Mouse (Mus musculus): ENCODE results near the gene Myo16.

The Myo16 gene

DNA sequence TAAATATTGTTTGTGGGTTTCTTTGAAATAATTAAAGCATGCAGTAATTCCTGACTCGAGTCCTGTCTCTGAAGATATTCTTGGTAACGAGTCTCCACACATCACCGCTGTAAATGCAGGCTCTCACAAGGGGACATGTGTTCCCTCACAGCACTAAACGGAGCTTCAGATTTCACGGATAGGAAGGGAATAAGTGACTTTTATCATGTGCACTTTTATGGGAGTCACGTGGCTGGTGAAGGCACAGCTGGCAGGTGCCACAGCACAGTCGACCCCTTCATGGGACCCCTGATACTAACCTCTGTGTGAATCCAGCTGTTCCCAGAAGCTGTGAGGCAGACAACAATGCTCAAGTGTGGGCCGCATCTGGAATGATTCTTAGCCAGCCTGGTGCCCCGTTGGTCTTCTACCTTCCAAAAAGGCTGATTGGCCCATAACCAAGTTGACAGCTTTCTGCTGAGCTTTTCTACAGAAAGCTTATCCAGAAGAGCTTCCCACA lies 304.5 kb downstream of the Myo16 start:
- no peak for DNase-seq (ENCODE audit: extremely low spot score, low read depth, low spot score)

DNA sequence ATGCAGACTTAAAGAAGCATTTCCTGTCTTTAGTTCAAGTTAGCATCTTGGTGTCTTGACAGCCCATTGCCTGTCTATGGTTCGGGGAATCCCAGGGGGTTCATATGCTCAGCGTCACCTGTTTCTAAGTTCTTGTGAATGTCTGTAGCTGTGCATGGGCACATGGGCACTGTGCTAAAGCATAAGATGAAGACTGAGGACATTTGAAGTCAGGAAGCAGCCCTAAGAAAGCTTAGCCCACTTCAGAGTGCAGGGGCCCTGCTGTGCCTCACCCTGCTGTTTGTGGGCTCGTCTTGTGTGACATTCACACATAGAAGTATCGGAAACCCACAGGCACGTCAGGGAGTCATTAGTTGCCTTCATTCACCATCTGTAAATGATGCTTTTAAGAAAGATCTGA lies 308.6 kb downstream of the Myo16 start:
- no peak for DNase-seq (ENCODE audit: extremely low spot score, low read depth, low spot score)

DNA sequence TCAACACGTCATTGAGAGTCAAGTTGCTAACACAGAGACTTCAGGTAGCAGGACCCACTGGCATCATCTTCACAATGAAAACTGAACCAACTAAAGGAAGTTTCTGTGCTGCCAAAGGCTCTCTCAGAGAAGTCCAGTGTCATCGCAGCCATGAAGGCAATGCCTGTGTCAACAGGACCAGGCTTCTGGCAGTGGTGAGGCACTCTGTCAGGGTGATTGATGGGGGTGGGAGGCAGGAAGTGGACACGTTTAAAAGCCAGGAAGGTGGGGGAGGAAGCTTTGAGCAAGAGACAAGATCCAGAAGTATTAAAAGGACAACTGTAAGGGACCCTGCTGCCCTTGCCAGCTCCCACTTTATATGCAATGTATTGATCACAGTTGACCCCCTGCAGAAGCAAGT lies 314.8 kb downstream of the Myo16 start:
- DNase-seq (ENCODE audit: extremely low spot score, low read depth, low spot score) = no peak

DNA sequence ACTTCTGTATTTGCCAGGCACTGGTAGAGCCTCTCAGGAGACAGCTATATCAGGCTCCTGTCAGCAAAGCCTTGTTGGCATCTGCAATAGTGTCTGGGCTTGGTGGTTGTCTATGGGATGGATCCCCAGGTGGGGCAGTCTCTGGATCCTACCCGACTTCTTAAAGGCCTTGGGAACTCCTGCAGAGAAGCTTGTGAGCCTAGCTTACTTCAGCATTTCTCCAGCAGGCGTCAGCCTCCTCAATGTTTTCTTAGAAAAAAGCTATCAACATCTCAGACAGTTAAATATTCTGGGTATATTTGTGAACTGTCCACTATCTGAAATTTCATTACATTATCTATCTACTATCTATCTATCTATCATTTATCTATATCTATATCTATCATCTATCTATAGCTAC lies 315.9 kb downstream of the Myo16 start:
- DNase-seq (ENCODE audit: extremely low spot score, low read depth, low spot score) = no peak

DNA sequence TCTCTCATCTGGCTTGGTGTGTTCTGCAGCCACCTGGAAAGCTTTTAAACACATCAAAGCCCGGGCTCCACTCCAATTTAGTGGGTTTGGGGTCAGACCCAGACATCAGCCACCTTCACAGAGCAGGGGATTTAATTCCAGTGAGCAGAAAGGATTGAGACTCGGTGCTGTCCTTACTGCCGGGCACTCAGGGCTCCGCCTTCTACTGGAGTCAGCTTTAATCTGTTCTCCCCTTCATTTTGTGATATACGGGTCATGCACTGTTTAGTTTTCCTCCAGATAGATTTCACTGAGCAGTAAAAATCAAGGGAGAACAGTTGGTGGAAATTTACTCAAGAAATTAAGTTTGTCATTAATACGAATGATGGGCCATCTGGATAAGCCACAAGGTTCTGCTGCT lies 316.6 kb downstream of the Myo16 start:
- DNase-seq (ENCODE audit: extremely low spot score, low read depth, low spot score) = no peak

DNA sequence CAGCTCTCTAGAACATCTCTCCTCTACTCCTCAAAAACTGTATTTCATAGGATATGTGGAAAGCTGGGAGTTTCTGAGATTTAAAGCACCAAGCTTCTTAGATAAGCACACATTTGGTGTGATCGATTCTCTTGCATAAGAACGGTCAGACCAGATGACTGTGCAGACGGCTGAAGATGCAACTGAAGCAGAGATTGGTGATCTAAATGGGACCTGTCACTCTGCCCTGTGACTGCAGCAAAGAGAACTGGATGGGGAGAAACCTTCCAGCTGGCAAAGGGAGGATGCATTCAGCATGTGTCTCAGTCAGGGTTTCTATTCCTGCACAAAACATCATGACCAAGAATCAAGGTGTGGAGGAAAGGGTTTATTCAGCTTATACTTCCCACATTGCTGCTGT lies 318.7 kb downstream of the Myo16 start:
- DNase-seq (ENCODE audit: extremely low spot score, low read depth, low spot score) = no peak

DNA sequence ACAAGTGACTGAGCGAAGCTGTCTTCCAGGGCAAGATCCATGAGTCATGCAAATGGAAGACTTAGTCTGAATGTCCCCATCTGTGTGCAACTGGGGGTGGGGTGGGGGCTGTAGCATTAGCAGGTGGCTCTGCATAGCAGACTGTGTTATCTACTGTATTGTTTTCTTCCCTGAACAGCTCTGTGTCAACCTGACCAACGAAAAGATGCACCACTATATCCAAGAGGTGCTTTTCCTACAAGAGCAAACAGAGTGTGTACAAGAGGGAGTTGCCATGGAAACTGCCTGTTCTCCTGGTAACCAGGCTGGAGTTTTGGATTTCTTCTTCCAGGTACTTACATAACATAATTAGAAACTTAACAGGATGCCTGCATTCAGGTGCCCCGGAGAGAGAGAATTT lies 320.7 kb downstream of the Myo16 start:
- DNase-seq (ENCODE audit: extremely low spot score, low read depth, low spot score) = no peak

DNA sequence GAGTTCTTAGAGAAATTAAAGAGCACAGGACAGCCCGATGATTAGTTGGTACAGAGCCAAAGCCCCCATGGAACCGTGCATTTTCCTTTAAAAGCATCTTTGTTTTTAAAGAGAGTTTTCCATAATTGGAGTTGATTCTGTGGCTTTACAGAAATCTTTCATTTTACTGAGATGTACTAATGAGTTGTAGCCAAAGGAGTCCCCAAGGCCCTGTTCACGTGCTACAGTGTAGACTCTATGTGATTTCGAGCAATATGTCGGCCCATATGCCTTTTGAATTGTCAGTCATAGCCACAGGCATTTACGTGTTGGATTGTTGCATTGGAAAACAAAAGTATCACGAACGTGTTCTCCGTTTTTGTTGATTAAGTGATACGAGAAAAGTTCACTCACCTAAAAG lies 325.3 kb downstream of the Myo16 start:
- no peak for DNase-seq (ENCODE audit: extremely low spot score, low read depth, low spot score)

DNA sequence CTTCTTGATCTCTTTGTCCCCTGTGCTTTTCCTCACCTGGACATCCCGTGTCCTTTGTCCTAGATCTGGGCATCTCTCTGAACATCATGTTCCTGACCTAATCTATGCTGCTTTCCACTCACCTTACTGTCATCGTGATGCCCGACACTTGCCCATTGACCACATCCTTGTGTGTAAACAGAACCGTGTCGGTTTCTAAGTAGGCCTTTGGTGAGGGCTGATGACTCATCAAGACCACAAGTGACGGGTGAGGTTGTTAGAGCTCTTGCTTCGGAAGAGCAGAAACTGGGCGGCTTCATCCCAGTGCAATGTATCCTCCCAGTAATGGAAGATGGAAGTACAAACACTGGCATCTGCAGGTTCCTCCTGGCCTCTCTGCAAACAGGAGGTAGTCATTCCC lies 327.1 kb downstream of the Myo16 start:
- no peak for DNase-seq (ENCODE audit: extremely low spot score, low read depth, low spot score)

DNA sequence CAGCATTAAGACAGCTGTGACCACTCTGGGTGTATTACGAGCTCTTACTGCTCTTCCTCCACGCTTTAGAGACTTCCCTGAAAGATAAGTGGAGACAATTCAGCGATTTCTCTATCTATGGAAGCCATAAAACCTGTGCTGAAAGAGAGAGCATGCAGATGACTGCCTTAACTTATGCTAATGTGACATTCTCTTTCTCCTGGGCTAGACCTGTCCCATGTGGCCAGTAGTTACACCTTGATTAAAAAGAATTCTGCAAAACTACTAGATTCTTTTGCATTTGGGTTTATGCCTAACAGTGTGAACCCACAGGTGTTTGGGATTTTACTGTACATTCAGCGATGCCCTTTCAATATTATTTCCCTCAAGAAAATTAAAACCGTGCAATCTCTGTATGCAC lies 328.4 kb downstream of the Myo16 start:
- DNase-seq (ENCODE audit: extremely low spot score, low read depth, low spot score) = no peak

DNA sequence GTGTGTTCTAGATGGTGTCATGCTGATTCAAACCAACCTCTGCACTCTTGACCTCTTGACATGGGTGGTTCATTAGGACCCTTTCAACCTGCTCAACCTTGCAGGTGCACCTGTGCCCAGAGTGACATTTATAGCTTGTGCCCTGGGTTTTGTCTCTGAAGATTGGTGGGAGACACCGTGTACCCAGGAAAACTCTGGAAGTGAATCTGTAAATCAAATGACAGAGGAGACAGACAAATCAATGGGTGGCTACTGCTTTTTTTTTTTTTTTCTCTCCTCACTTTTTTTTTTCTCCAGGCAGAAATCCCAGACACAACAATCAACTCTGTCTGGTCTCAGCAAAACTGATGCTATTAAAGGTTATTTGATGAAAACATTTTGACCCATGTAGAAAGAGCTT lies 329.2 kb downstream of the Myo16 start:
- DNase-seq (ENCODE audit: extremely low spot score, low read depth, low spot score) = no peak

DNA sequence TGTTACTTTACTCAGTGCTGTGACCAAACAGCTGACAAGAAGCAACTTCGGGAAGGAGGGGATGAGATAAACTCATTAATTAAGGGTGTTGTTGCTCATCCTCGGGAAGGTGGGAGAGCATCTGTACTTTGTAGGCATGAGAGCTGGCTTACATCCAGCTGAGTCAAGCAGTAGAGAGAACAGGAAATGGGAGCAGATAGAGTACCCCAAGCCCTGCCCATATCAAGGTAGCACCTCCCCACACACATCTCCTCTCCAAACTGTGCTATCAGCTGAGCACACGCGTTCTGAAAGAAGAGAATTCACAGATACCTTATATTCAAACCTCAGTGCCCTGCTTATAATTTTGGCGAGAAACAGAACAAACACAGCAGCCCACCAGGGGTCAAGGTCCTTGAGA lies 330.1 kb downstream of the Myo16 start:
- DNase-seq (ENCODE audit: extremely low spot score, low read depth, low spot score) = no peak

DNA sequence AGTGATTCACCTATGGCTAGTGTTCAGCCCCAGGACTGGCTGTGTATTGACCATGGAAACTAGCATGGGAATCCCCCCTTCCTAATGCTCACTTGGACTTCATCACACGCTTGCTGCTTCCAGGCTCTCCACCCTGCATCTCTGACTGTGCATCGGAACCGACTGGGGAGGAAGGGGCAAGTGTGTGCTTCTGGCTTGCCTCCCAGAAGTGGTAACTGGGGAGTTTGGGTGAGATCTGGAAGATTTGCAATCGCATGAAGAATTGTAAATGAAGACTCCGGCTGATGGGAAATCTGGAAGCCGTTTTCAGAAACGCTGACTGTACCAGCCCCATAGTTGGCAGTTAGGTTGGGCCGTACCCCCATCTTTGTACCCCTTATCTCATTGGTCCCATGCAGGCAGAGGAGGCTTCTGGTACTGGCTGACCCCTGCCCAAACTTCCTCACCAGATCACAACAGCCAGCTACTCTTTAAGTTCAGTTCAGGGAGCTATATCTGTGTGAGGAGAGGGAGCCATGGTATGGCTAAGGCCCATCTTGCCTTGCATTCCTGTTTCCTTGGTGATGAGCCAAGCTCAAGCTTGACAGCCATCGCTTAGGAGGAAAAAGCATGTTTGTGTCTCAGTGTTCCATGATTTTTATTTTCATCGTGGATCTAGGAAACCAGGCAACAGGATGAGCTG lies 336.2 kb downstream of the Myo16 start:
- DNase-seq (ENCODE audit: extremely low spot score, low read depth, low spot score) = no peak

DNA sequence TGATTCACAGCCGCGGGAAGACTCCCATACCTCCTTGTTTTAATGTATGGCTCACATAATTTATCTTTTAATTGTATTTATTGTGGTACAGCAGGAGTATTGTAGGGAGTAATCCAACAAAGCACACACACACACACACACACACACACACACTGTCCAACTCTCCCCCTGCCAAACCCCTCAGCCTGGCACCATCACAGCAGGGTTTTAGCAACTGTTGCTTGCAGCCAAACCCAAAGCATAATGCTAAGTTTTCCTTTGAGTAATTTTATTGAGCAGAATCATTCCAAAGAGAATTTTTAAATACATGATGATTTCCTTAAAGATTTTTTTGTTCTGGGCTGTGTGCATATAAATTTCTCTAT lies 336.7 kb downstream of the Myo16 start:
- DNase-seq (ENCODE audit: extremely low spot score, low read depth, low spot score) = no peak

DNA sequence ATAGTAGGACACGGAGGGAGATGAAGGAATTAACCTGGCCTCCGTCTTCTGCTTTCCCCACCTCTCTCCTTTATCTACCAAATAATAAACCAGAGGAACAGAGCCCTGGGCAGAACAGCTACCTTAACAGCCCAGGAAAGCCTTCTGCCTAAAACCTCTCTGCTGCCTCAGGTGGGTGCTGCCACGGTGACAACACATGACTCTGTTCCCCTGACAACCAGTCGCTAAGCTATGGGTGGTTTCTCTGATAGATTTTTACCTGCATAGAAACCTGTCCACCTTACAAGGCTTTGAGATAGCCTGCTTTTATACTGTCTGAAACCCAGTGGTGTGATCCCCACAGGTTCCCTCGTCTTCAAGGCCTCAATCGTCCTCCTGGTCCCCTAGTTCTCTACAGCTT lies 337.2 kb downstream of the Myo16 start:
- DNase-seq (ENCODE audit: extremely low spot score, low read depth, low spot score) = no peak

DNA sequence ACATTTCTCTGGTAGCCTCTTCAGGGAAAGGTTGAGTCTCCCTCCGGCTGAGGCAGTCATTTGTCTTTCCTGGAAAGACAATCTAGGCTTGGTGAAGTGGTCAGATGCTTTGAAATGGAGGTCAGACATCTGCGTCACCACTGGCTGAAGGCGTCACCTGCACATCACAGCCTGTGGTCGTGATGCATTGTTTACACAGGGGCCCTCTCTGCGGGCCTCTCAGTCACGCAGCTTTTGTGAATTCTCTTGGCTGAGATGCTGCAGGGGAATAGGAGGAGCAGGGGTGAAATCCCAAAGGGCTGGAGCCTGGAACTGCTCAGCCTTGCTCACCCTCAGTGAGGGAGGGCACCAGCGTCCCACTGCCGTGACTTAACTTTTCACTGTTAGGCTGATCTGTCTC lies 346.1 kb downstream of the Myo16 start:
- no peak for DNase-seq (ENCODE audit: extremely low spot score, low read depth, low spot score)

DNA sequence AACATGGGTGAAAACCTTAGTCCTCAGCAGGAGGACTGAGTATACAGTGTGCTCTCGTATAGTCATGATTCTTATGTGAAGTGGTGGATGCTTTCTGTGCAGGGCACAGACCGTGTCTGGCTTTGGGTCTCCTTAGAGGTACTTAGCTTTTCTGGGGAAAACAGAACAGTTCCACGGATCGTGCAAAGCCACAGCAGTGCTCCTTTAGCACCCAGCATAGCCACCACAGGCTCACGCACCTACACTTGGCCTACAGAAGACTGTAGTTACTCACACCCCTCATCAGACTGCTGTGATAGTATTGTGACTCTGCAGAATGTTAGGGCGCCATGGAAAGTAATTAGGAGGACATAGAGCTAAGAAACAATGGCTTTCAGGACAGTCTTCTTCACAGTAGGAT lies 346.8 kb downstream of the Myo16 start:
- no peak for DNase-seq (ENCODE audit: extremely low spot score, low read depth, low spot score)

DNA sequence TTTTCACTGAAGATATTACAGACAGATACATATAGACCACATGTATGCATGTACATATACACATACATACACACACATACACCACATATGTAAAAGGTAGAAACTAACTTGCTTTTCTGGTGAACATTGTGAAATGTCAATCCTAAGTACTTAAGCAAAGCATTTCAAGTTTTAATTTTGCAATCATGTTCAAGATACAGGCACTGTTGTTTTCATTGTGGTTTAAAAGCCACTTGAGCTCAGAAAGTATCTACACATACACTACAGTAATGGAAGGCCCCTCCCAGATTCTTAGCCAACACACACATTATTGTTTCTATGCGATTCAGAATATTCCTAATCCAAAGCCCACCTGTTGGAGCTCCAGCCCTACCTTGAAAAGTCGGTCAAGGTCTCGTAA lies 348.0 kb downstream of the Myo16 start:
- DNase-seq (ENCODE audit: extremely low spot score, low read depth, low spot score) = no peak

DNA sequence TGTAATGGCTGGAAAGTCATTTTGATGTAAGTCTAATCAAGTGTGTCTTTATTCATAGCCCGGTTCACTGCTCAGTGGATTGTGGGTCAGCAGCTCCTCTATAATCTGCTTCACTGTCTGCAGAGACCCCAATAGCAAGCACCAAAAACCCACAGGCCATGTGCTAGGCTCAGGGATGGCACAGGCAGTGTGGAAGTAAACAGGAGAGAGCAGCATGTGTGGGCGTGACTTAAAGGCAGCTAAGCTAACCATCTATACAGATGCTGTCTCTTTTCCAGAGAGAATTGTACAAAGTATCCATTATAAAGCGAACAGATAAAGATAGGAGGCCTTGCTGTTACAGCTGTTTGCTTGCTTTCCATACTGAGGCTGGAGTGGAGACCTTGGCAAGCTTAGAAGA lies 358.4 kb downstream of the Myo16 start:
- no peak for DNase-seq (ENCODE audit: extremely low spot score, low read depth, low spot score)

DNA sequence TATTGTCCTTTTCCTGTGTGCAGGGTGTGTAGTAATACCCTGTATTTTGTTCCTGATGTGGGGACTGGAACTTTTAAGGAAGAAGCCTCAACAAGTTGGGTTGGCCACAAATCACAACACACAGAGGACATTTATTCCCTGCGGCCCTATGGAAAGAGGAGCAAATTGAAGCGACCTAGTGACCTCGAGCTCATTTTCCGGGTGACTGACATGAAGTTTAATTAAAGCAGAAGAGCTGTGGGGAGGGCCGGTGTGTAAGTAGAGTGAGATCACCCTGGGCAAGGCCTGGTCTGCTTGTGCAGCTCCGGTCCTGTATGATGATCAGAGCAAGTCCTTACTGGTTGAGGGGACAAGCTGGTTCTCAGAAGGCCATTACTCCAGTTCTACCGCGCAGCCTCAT lies 363.7 kb downstream of the Myo16 start:
- DNase-seq (ENCODE audit: extremely low spot score, low read depth, low spot score) = no peak

DNA sequence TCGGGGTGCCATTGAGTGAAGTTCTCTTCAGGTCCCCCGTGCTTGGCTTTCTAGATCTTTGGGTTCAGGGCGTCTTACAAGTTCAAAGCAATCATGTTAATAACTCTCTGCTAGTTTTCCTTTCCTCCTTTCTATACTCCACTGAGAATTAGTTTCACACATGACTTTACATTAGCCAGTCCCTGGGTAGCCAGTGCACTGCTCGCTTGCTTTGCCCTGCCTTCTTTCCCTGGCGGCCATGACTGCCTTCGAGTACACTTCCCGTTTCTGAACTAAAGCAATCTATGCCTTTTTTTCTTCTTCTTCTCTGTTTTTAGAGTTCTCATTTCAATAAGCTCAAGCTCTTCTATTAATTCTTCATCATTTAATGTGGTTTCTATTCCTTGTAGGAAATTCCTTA lies 365.6 kb downstream of the Myo16 start:
- DNase-seq (ENCODE audit: extremely low spot score, low read depth, low spot score) = no peak

DNA sequence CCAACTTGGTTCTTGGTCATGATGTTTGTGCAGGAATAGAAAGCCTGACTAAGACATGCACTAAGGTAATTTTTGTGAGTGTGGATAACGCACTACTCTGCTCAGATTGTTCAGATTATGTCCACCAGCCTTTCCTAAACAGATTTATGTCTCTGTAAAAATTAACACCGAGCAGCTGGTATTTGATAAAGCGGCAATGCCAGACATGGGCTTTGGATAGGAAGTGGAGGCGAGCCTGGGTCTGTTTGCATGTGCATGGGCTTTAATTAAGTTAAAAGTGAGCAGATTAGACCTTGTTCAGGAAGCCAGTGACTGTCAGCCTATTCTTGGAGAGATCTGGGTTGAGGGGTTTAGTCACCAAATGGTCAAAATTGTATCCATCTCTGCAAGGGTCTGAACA lies 367.8 kb downstream of the Myo16 start:
- DNase-seq (ENCODE audit: extremely low spot score, low read depth, low spot score) = no peak

DNA sequence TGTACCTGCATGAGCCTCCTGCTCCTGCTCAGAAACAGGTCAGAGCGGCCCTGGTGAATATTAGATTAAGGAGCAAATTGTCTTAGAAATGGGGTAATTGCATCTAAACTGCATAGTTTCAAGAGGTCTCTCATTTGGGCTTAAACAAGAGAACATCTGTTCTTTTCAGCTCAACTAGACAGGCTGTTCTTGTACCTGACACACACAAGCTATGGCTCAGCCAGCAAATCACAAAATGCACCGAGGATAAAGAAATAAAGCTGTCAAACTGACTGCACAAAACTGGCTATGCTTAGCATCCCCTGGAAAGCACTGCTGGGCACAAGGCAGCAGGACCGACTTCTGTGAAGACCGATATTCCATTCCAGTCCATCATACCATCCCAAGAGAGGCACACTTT lies 372.0 kb downstream of the Myo16 start:
- DNase-seq (ENCODE audit: extremely low spot score, low read depth, low spot score) = no peak

DNA sequence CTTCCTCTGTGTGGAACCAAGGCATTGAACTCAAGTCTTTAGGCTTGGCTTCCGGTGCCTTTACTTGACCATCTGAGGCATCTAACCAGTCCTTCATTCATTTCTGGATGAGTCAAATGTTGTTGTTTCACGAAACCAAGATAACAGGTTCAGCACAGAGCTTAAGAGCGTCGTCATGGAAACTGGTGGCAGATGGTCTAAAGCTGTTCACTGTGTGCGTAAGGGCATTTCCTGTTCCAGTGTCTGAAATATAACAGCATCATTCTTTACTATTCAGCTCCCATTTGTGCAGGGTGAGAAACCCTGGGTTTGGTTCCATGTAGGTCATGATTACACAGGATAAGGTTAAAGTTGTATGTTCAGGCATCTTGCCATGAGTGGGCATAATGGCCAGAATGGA lies 372.9 kb downstream of the Myo16 start:
- no peak for DNase-seq (ENCODE audit: extremely low spot score, low read depth, low spot score)

Data from hindlimb bud, embryonic 11.5 days (tissue).